Mouse (Mus musculus): ENCODE results near the gene Per1.

DNA sequence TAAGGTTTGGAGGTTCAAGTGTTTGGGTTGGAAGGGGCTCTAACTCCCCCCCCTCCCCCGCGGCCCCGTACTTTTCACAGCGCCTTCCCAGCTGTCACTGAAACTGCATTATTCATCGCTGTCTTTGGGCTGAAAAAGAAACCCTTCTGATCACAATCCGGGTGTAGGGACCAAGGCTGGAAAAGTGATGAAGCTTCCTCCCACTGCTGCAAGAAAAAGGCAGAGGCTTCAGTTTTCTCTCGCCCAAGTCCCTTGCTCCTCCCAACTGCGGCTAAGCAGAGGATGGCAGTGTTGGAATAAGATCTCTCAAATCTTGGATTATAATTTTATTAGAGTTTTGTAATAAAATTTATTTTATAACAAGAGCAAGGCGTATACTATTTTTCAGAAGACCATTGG, 22.4 kb upstream of the Per1 start:
- no peak for TF ChIP-seq FLI1 (IDR thresholded peaks at IDR 0.05; ENCODE audit: low read length)
- no peak for TF ChIP-seq GATA1 (IDR thresholded peaks at IDR 0.05; ENCODE audit: borderline replicate concordance, low read length)
